In the genomic region with DNA sequence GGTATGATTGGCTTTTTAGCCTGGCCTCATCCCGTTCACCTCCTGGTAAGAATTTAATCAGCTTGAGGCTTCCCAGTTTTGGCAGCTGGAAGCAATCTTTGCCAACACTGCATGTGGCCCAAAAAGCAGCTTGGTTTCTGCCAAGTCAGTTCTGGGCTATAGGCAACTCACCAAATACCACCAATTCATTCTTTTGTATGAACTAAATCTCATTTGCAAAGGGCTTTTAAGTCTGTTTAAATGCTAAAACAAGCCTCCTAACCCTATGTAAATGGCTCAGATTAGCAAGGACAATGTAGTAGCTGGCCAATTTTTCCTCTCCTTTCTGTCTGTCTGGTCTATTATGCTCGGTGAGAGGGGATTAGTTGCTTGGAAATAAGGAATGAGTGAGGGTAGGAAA, we compare ENCODE assay signal across 17 mouse cellular contexts.
DNase-seq lines count a peak whose midpoint lies in the region; ATAC-seq lines count a peak whose summit lies in the region.
"Had no signal": no experiment of that assay in that cellular context is flagged by ENCODE, and none has a peak within 500 bp of the region (broad histone marks: within the 10 kb centered on the region; RNA-seq: fewer than 3 reads in every experiment).

No protein-coding gene starts in this region.

- H3K27ac ChIP-seq in forebrain, embryonic 11.5 days (ENCODE audit: low read depth, low read length) = no peak overlapping the region
- no peak overlapping the region for H3K27ac ChIP-seq in midbrain, embryonic 12.5 days (replicated peaks)
- H3K27ac ChIP-seq: limb, embryonic 12.5 days; neural tube, embryonic 15.5 days had no signal

- H3K4me1 ChIP-seq in forebrain, embryonic 11.5 days (replicated peaks; ENCODE audit: control insufficient read depth, insufficient read depth, low read length) = 0 out of 2 replicates have a peak, but pooled peaks cover 2% of the 10 kb centered on the region
- H3K4me1 ChIP-seq in midbrain, embryonic 12.5 days = no peaks in the 10 kb centered on the region
- H3K4me1 ChIP-seq: megakaryocyte, embryonic 14.5 days; neural tube, embryonic 15.5 days had no signal

- no peaks in the 10 kb centered on the region for H3K36me3 ChIP-seq in forebrain, embryonic 11.5 days (ENCODE audit: control insufficient read depth, insufficient read depth, low read length)
- H3K36me3 ChIP-seq in midbrain, embryonic 12.5 days = no peaks in the 10 kb centered on the region
- H3K36me3 ChIP-seq: limb, embryonic 12.5 days; neural tube, embryonic 15.5 days had no signal

- no peak overlapping the region for H3K9ac ChIP-seq in forebrain, embryonic 11.5 days (ENCODE audit: low read length)
- no peak overlapping the region for H3K9ac ChIP-seq in midbrain, embryonic 12.5 days (replicated peaks)
- H3K9ac ChIP-seq: limb, embryonic 12.5 days; liver, postnatal 0 days; neural tube, embryonic 15.5 days had no signal

- H3K4me2 ChIP-seq in forebrain, embryonic 11.5 days (ENCODE audit: low read depth, low read length, severe bottlenecking) = no peak overlapping the region
- no peak overlapping the region for H3K4me2 ChIP-seq in midbrain, embryonic 12.5 days (replicated peaks)
- H3K4me2 ChIP-seq: limb, embryonic 12.5 days; neural tube, embryonic 15.5 days had no signal

- peaks cover 33% of the 10 kb centered on the region for H3K27me3 ChIP-seq in forebrain, embryonic 11.5 days (ENCODE audit: control insufficient read depth, insufficient read depth, low read length)
- H3K27me3 ChIP-seq in midbrain, embryonic 12.5 days = peaks cover 47% of the 10 kb centered on the region
- H3K27me3 ChIP-seq: limb, embryonic 12.5 days; megakaryocyte, embryonic 14.5 days; neural tube, embryonic 15.5 days had no signal

- peak; percentile 38 for ATAC-seq in frontal cortex, adult (ENCODE audit: low TSS enrichment)
- ATAC-seq in forebrain, embryonic 11.5 days (replicated peaks; ENCODE audit: low FRiP score) = peak; percentile 74
- ATAC-seq in midbrain, embryonic 12.5 days (ENCODE audit: low FRiP score, low read depth) = peak; percentile 90
- no peak for ATAC-seq in megakaryocyte progenitor cell, adult 5-6 weeks (replicated peaks; ENCODE audit: poor library complexity)
- ATAC-seq: liver, postnatal 0 days had no signal

- no peak overlapping the region for H3K4me3 ChIP-seq in forebrain, embryonic 11.5 days (ENCODE audit: low read depth, low read length)
- no peak overlapping the region for H3K4me3 ChIP-seq in midbrain, embryonic 12.5 days
- H3K4me3 ChIP-seq: limb, embryonic 12.5 days; megakaryocyte, embryonic 14.5 days; neural tube, embryonic 15.5 days had no signal

- no peak for DNase-seq in frontal cortex, postnatal 10 days (ENCODE audit: low spot score in 2 of 2)
- DNase-seq in R1 (ENCODE audit: low read depth, low spot score) = peak; percentile 86
- DNase-seq in forebrain, embryonic 11.5 days (ENCODE audit: low spot score) = no peak
- no peak for DNase-seq in lung, postnatal 14 days
- DNase-seq in layer of hippocampus, adult 9-10 months (ENCODE audit: low spot score) = no peak
- DNase-seq: adrenal gland, postnatal 14 days; B cell, adult 2 months; cerebellum, adult 9-10 months; heart, postnatal 36 days; liver, postnatal 0 days; right cerebral cortex, postnatal 14 days had no signal

- H3K9me3 ChIP-seq in forebrain, embryonic 11.5 days (ENCODE audit: control insufficient read depth, low read length) = peaks cover 6% of the 10 kb centered on the region; the same call in 1 of the 2 replicates
- H3K9me3 ChIP-seq in midbrain, embryonic 12.5 days = peaks cover 15% of the 10 kb centered on the region; the same call in 1 of the 2 replicates
- H3K9me3 ChIP-seq: neural tube, embryonic 15.5 days had no signal

- 4% methylated on average over 2 of the region's 2 CpGs for WGBS in forebrain, embryonic 11.5 days
- 6% methylated on average over 2 of the region's 2 CpGs for WGBS in midbrain, embryonic 12.5 days
